Mouse (Mus musculus) E14TG2a.4 (cell line): ENCODE results near the gene Ubash3b.
A peak's percentile ranks its signal among the peaks of the same experiment; 100 is the strongest.

Experiments used
- H3K27me3 ChIP-seq: 2 replicates; pipeline ENCODE4 v1.6.1; 2014; ENCODE audit warnings: low read length, control low read depth; ENCODE audit not compliant: insufficient read depth
- H3K36me3 ChIP-seq: 2 replicates; pipeline ENCODE4 v1.6.1; 2014; ENCODE audit warnings: low read length, control low read depth; ENCODE audit not compliant: insufficient read depth
- H3K4me1 ChIP-seq: replicated peaks from 2 replicates; pipeline ENCODE4 v1.6.1; 2014; ENCODE audit warnings: low read depth, low read length, control low read depth
- H3K4me3 ChIP-seq: replicated peaks from 2 replicates; pipeline ENCODE4 v1.5.1; 2014; ENCODE audit warnings: mild to moderate bottlenecking, low read length
- H3K9me3 ChIP-seq: 2 replicates; pipeline ENCODE4 v1.6.1; 2014; ENCODE audit warnings: low read length, control low read depth
- CTCF ChIP-seq: conservative IDR thresholded peaks from 2 replicates; pipeline ENCODE4 v1.5.1; 2014; ENCODE audit warnings: low read length
- NANOG ChIP-seq: IDR thresholded peaks from 2 replicates; pipeline ENCODE4 v1.6.1; 2014; ENCODE audit warnings: borderline replicate concordance, low read length, mixed read lengths
- POU5F1 ChIP-seq: IDR thresholded peaks from 2 replicates; pipeline ENCODE4 v1.6.1; 2014; ENCODE audit warnings: low read length, borderline replicate concordance

The Ubash3b gene

DNA sequence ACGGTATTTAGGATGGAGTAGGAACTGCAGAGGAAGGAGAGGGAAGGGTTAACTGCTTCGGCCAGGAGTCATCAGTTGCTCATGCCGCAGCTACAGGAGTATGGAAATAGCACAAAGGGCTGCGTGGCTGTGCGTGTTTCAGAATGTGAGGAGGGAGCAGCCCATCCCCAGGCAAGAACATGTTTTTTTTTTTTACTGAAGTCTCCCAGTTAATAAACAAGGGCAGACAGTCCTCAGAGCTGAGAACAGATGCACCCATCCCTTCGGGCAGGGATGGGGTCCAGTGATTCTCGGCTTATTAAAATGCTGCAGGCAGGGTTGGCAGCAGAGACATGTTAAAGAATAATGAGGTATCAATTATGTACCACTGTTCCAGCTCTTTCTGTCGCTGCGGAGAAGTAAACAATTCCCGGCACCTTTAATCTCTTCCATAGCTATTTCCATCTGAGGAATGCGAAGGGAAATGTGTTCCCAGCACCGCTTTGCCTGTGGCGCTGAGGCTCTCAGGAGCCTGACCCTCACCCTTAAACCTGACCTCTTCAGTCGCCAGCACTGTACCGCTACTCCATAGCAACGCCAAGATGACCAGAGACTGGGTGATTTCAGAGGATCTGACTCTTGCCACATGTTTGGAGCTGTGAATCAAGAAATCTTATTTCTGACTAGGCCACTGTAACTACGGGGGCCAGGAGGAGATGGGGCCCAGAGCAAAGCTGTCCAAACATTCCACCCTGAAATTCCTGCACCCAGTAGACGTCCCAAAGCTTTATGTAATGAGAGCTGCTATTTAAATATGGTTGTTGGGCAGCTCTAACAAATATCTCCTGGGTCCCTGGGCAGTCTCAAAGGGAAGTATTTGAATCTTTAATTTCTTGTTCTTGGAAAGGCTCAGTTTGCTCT, 129.7 kb downstream of the Ubash3b start:
- Histone ChIP-seq H3K36me3 (no peaks in the 10 kb centered on the region), H3K4me1 (no peaks in the 10 kb centered on the region), H3K9me3 (peaks cover 21% of the 10 kb centered on the region), H3K27me3 (no peaks in the 10 kb centered on the region), H3K4me3 (no peak overlapping the region)
- no peak for TF ChIP-seq POU5F1
- TF ChIP-seq CTCF, result no peak
- TF ChIP-seq NANOG, result no peak

DNA sequence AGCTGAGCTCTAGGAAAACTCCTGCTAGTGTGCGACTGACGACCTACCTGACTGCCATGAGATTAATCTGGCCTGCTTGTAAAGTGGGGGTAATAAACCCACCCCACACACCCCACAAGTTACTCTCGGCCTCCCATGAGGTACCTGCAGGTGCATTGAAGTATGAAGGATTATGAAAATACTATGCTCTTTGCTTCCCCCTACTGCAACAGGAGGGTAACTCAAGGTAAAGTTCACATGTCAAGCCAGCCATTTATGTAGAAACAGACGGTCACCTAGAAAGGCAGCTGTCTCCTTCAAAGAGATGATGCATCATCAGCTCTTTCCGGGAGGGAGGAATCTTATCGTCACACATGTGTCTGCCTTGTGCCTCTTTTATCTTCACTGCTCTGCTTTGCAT, 131.7 kb downstream of the Ubash3b start:
- no peaks in the 10 kb centered on the region for H3K27me3 ChIP-seq
- H3K9me3 ChIP-seq, result peaks cover 14% of the 10 kb centered on the region
- H3K4me3 ChIP-seq, result no peak overlapping the region
- TF ChIP-seq POU5F1, result no peak
- TF ChIP-seq CTCF, result no peak
- no peaks in the 10 kb centered on the region for H3K4me1 ChIP-seq
- H3K36me3 ChIP-seq, result no peaks in the 10 kb centered on the region

DNA sequence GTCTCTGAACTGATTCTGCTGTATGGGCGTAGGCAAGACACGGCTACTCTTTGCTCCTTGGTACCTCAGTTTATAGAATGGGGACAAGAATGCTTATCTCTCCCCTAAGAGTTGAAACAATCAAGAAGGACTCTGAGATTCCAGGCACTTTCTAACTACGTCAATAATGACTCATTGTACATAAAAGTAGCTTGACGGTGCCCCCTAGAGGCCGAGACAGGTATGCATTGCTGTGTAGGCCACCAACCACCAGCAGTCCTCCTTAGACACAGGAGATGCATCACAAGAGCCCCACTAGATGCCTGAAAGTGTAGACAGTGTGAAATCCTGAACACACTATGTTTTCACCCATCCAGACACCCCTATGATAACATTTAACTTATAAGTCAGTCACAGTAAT, 133.0 kb downstream of the Ubash3b start:
- Histone ChIP-seq H3K36me3 (no peaks in the 10 kb centered on the region), H3K4me3 (no peak overlapping the region), H3K4me1 (no peaks in the 10 kb centered on the region), H3K9me3 (peaks cover under 1% of the 10 kb centered on the region), H3K27me3 (no peaks in the 10 kb centered on the region)
- TF ChIP-seq POU5F1 (no peak), CTCF (peak; percentile 73), NANOG (no peak)

DNA sequence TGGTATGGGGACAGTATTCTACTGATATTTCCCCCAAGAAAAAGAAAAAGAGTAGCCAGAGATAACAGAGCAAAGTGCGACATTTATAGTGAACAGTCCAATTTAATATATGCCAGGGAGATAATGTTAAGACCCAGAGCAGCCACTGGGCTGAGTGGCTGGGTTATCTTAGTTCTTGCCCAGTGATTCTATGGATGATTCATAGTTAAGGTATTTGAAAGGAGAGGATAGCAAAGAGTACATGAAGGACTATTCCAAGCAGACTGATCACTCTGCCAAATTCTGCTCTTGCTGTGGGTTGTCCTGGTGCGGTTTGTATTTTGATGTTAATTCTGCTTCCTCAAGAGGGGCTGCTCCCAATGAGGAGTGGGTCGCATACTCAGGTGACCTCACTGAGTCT, 139.8 kb downstream of the Ubash3b start:
- H3K36me3 ChIP-seq, result no peaks in the 10 kb centered on the region
- no peaks in the 10 kb centered on the region for H3K9me3 ChIP-seq
- no peaks in the 10 kb centered on the region for H3K27me3 ChIP-seq
- TF ChIP-seq POU5F1 (no peak), NANOG (no peak), CTCF (no peak)
- H3K4me1 ChIP-seq, result peaks cover 7% of the 10 kb centered on the region; the same call in 1 of the 2 replicates
- H3K4me3 ChIP-seq, result no peak overlapping the region

DNA sequence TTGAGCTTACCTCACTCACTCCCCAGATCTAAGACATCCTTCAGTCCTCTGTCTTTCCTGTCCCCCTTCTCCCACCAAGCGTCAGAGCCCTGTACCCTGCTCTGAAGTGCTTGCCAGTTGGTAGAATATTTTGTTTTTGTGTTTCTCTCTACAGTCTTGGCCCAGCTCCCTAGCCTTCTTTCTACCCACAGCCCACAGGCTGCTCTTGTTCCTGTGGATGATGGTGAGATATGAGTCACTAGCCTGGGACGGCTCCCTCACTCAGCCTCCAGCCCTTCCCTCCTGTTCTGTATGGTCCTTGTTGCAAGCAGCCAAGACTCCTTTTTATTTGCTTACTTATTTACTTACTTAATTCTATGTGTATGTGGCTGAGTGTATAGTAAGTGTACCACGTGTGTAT, 141.0 kb downstream of the Ubash3b start:
- Histone ChIP-seq H3K4me3 (no peak overlapping the region), H3K36me3 (no peaks in the 10 kb centered on the region), H3K4me1 (peaks cover 7% of the 10 kb centered on the region; the same call in 1 of the 2 replicates), H3K9me3 (no peaks in the 10 kb centered on the region), H3K27me3 (no peaks in the 10 kb centered on the region)
- TF ChIP-seq POU5F1 (no peak), NANOG (no peak), CTCF (no peak)

DNA sequence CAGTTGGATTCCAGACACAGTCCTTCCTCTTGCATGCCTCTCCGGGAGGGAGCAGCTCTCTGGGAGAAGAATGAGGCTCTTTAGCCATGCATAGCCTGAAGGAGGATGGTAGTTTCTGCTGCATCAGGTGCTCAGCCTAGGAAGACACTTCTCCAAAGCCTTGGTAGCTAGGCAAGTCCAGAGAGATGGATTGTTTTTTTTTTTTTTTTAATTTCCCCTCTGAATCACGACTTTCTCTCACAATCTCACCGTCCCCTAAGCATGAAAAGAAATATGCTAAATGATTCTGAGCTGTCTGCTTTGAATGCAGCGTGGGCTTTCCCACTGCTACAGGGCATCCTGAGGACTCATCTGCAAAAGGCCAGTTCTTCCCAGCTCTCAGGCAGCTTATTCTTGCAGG, 147.0 kb downstream of the Ubash3b start:
- Histone ChIP-seq H3K27me3 (no peaks in the 10 kb centered on the region; the same call in 1 of the 2 replicates), H3K36me3 (no peaks in the 10 kb centered on the region), H3K4me3 (no peak overlapping the region), H3K9me3 (no peaks in the 10 kb centered on the region), H3K4me1 (peaks cover 3% of the 10 kb centered on the region; the same call in 1 of the 2 replicates)
- TF ChIP-seq POU5F1 (no peak), CTCF (no peak), NANOG (no peak)

DNA sequence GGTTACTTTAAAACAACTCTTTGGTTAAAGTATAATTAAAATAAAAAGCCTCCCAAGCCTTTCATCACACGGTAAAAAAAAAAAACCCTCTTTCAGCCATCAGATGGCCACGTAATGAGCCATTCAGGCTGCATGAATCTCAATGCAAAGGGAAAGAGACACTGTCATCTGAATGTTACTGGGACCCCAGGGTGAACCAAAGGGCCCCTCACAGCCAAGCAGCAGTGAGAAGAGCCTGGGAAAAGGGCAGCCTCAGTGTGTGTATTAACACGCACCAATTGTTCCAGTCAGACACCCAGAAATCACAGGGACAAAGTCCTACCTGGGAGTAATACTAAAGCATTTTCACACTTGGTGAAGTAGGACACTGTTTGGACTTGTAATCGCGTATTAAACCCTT, 149.0 kb downstream of the Ubash3b start:
- Histone ChIP-seq H3K27me3 (no peaks in the 10 kb centered on the region; the same call in 1 of the 2 replicates), H3K4me3 (no peak overlapping the region), H3K9me3 (no peaks in the 10 kb centered on the region), H3K36me3 (no peaks in the 10 kb centered on the region), H3K4me1 (peaks cover 3% of the 10 kb centered on the region; the same call in 1 of the 2 replicates)
- TF ChIP-seq POU5F1 (no peak), NANOG (no peak), CTCF (no peak)

DNA sequence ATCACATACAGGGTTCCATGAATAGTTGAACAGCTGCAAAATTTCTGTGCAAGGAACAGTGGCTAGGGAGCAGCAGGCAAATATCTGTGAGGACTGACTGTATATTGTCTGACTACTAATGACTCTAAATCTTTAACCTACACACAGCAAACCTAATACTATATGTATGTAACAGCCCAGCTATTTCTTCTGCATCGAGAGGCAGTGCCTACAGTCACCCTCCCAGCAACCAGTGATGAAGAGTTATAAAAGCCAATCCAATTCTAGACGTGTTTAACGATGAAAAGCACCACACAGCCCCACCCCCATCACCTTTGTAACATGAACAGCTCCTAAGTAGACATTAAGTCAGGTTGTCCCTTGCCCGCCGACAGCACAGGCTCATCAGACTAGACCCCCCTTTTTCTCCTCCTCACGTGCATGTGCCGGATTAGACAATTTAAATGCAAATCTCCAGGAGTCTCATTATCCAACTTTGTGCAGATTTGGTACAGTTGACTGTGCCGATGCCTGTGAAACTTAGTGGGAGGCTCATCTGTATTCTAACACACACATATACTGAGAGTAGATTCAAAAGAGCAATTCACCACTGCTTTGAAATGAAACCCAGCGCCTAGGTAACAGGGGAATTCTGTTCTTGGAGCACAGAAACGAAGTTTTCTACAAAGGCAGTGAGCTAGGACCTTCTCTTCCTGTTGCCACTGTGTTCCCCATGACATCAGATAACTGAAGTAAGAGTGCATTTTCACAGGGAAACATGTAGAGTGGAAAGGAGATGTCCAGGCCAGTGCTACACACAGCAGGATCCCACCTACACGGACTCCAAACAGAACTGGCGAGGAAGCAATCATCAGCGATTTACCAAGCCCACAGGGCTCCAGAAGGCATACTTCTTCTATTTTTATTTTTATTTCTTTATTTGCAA, 149.7 kb downstream of the Ubash3b start:
- no peaks in the 10 kb centered on the region for H3K9me3 ChIP-seq
- no peaks in the 10 kb centered on the region; the same call in 1 of the 2 replicates for H3K27me3 ChIP-seq
- TF ChIP-seq CTCF, result no peak
- TF ChIP-seq NANOG, result no peak
- TF ChIP-seq POU5F1, result no peak

More for the DNA sequence above, 149.7 kb downstream of the Ubash3b start:
- Histone ChIP-seq H3K4me3 (no peak overlapping the region), H3K36me3 (no peaks in the 10 kb centered on the region), H3K4me1 (peaks cover 3% of the 10 kb centered on the region; the same call in 1 of the 2 replicates)
